Mouse (Mus musculus): ENCODE measurements around the gene Tex44. TPM values are rescaled to one million over a fixed set of nuclear protein-coding genes. Genes with fewer than 3 reads are reported as not detected.

The Tex44 gene
- polyA plus RNA-seq, 1 experiment, result not detected

- no peak for TF ChIP-seq POLR2A (IDR thresholded peaks at IDR 0.05; ENCODE audit: borderline replicate concordance, low read depth, low read length)
- TF ChIP-seq CTCF (IDR thresholded peaks at IDR 0.05; ENCODE audit: low read depth, low read length), result peak; percentile 94
- Histone ChIP-seq H3K27ac (ENCODE audit: insufficient read depth, low read depth, low read length) (no peak overlapping the region), H3K4me3 (ENCODE audit: insufficient read depth, low read length) (no peak overlapping the region), H3K4me1 (ENCODE audit: control insufficient read depth, insufficient read depth, low read length) (peaks cover 17% of the 10 kb centered on the region)
Measured at GRCm38 (mm10) chr1:86415612-86416184, 10.4 kb upstream of the Tex44 start.

GRCm38 (mm10) chr1:86416321-86416720 is 9.8 kb upstream of the Tex44 start:
- Histone ChIP-seq H3K27ac (ENCODE audit: insufficient read depth, low read depth, low read length) (peak overlapping the region; percentile 41), H3K4me1 (ENCODE audit: control insufficient read depth, insufficient read depth, low read length) (peaks cover 12% of the 10 kb centered on the region), H3K4me3 (ENCODE audit: insufficient read depth, low read length) (no peak overlapping the region)
- TF ChIP-seq CTCF (IDR thresholded peaks at IDR 0.05; ENCODE audit: low read depth, low read length) (no peak), POLR2A (IDR thresholded peaks at IDR 0.05; ENCODE audit: borderline replicate concordance, low read depth, low read length) (no peak)

- no peak overlapping the region for H3K4me3 ChIP-seq (ENCODE audit: insufficient read depth, low read length)
- no peak overlapping the region for H3K27ac ChIP-seq (ENCODE audit: insufficient read depth, low read depth, low read length)
- peaks cover 9% of the 10 kb centered on the region for H3K4me1 ChIP-seq (ENCODE audit: control insufficient read depth, insufficient read depth, low read length)
- no peak for TF ChIP-seq CTCF (IDR thresholded peaks at IDR 0.05; ENCODE audit: low read depth, low read length)
- no peak for TF ChIP-seq POLR2A (IDR thresholded peaks at IDR 0.05; ENCODE audit: borderline replicate concordance, low read depth, low read length)
Measured at GRCm38 (mm10) chr1:86421007-86421406, 5.1 kb upstream of the Tex44 start.

DNA sequence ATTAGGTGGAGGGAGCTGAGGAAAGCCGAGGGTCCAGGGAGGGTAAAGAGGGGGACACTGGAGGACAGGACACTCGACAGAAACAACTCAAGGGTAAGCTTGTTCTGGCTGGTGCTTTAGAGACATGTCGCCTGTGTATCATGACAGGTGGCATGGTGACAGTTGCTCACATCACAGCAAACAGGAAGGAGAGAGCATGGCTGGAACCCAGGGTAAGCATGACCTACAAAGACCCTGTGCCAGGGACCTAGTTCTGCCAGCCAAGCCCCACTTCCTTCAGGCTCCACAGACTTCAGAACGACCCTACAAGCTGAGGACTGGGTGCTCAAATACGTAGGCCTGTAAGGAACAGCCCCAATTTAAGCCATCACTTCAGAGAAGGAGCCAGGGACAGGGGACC is 2.2 kb upstream of the Tex44 start:
- Histone ChIP-seq H3K4me3 (ENCODE audit: insufficient read depth, low read length) (no peak overlapping the region), H3K4me1 (ENCODE audit: control insufficient read depth, insufficient read depth, low read length) (no peaks in the 10 kb centered on the region), H3K27ac (ENCODE audit: insufficient read depth, low read depth, low read length) (no peak overlapping the region)
- TF ChIP-seq CTCF (IDR thresholded peaks at IDR 0.05; ENCODE audit: low read depth, low read length) (no peak), POLR2A (IDR thresholded peaks at IDR 0.05; ENCODE audit: borderline replicate concordance, low read depth, low read length) (no peak)

DNA sequence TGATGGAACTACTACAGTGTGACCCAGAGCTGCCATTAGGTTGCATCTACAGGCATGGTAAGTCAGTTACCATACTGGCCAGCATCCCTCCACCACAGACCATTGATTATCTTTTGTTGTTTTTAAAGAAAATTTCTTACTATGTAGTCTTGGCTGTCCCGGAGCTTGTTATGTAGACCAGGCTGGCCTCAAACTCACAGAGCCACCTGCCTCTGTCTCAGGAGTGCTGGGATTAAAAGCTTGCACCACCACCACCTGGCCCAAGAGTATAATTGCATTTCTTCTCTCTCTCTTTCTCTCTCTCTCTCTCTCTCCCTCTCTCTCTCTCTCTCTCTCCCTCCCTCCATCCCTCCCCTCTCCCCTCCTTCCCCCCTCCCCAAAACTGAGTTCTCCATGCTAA is 1.8 kb upstream of the Tex44 start:
- TF ChIP-seq POLR2A (IDR thresholded peaks at IDR 0.05; ENCODE audit: borderline replicate concordance, low read depth, low read length) (no peak), CTCF (IDR thresholded peaks at IDR 0.05; ENCODE audit: low read depth, low read length) (no peak)

GRCm38 (mm10) chr1:86424835-86425547 is 1.1 kb upstream of the Tex44 start:
- Histone ChIP-seq H3K4me3 (ENCODE audit: insufficient read depth, low read length) (no peak overlapping the region), H3K27ac (ENCODE audit: insufficient read depth, low read depth, low read length) (no peak overlapping the region), H3K4me1 (ENCODE audit: control insufficient read depth, insufficient read depth, low read length) (no peaks in the 10 kb centered on the region)
- TF ChIP-seq POLR2A (IDR thresholded peaks at IDR 0.05; ENCODE audit: borderline replicate concordance, low read depth, low read length) (no peak), CTCF (IDR thresholded peaks at IDR 0.05; ENCODE audit: low read depth, low read length) (no peak)

More for the DNA sequence above, 1.8 kb upstream of the Tex44 start:
- Histone ChIP-seq H3K4me3 (ENCODE audit: insufficient read depth, low read length) (no peak overlapping the region), H3K27ac (ENCODE audit: insufficient read depth, low read depth, low read length) (no peak overlapping the region), H3K4me1 (ENCODE audit: control insufficient read depth, insufficient read depth, low read length) (no peaks in the 10 kb centered on the region)

GRCm38 (mm10) chr1:86430056-86430455 is 3.9 kb downstream of the Tex44 start:
- TF ChIP-seq CTCF (IDR thresholded peaks at IDR 0.05; ENCODE audit: low read depth, low read length) (peak; percentile 37), POLR2A (IDR thresholded peaks at IDR 0.05; ENCODE audit: borderline replicate concordance, low read depth, low read length) (no peak)
- Histone ChIP-seq H3K27ac (ENCODE audit: insufficient read depth, low read depth, low read length) (no peak overlapping the region), H3K4me3 (ENCODE audit: insufficient read depth, low read length) (no peak overlapping the region), H3K4me1 (ENCODE audit: control insufficient read depth, insufficient read depth, low read length) (peaks cover 19% of the 10 kb centered on the region)

- Histone ChIP-seq H3K4me1 (ENCODE audit: control insufficient read depth, insufficient read depth, low read length) (peaks cover 40% of the 10 kb centered on the region), H3K27ac (ENCODE audit: insufficient read depth, low read depth, low read length) (no peak overlapping the region), H3K4me3 (ENCODE audit: insufficient read depth, low read length) (no peak overlapping the region)
- TF ChIP-seq CTCF (IDR thresholded peaks at IDR 0.05; ENCODE audit: low read depth, low read length) (no peak), POLR2A (IDR thresholded peaks at IDR 0.05; ENCODE audit: borderline replicate concordance, low read depth, low read length) (no peak)
Measured at GRCm38 (mm10) chr1:86432778-86433177, 6.6 kb downstream of the Tex44 start.

DNA sequence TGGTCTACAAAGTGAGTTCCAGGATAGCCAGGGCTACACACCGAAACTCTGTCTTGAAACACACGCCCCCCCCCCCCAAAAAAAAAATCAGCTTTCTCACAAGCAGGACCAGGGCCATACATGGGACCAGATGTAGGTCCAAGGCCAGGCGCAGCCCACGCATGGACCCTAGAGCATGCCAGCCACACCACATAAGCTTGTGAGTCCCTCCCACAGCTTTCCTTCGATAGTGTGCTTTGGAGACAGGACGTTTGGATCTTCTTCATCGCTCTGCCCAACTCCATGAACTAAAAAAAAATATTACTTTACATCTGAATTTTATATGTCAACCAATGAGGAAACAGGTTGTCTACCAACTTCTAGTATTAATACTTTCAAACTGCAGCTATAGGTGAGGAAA is 7.2 kb downstream of the Tex44 start:
- Histone ChIP-seq H3K4me3 (ENCODE audit: insufficient read depth, low read length) (no peak overlapping the region), H3K4me1 (ENCODE audit: control insufficient read depth, insufficient read depth, low read length) (peaks cover 46% of the 10 kb centered on the region), H3K27ac (ENCODE audit: insufficient read depth, low read depth, low read length) (peak overlapping the region; percentile 95)
- TF ChIP-seq POLR2A (IDR thresholded peaks at IDR 0.05; ENCODE audit: borderline replicate concordance, low read depth, low read length) (no peak), CTCF (IDR thresholded peaks at IDR 0.05; ENCODE audit: low read depth, low read length) (no peak)

GRCm38 (mm10) chr1:86434001-86434400 is 7.9 kb downstream of the Tex44 start:
- TF ChIP-seq CTCF (IDR thresholded peaks at IDR 0.05; ENCODE audit: low read depth, low read length), result no peak
- TF ChIP-seq POLR2A (IDR thresholded peaks at IDR 0.05; ENCODE audit: borderline replicate concordance, low read depth, low read length), result no peak
- Histone ChIP-seq H3K4me1 (ENCODE audit: control insufficient read depth, insufficient read depth, low read length) (peaks cover 49% of the 10 kb centered on the region), H3K27ac (ENCODE audit: insufficient read depth, low read depth, low read length) (peak overlapping the region; percentile 95), H3K4me3 (ENCODE audit: insufficient read depth, low read length) (peak overlapping the region; percentile 59)
